In genomic region chr19:37696603-37697334, GRCm38 (mm10) we compare ENCODE assay signal across 11 mouse cellular contexts. TPM values are rescaled to one million over a fixed set of nuclear protein-coding genes. Genes with fewer than 3 reads are reported as not detected.
DNase-seq lines count a peak whose midpoint lies in the region; ATAC-seq and TF ChIP-seq lines count a peak whose summit lies in the region.
"Had no signal": no experiment of that assay in that cellular context is flagged by ENCODE, and none has a peak within 500 bp of the region (broad histone marks: within the 10 kb centered on the region; RNA-seq: fewer than 3 reads in every experiment).

No protein-coding gene starts in this region.

- 3% methylated on average over 22 of the region's 22 CpGs for WGBS in liver, adult 2 months
- WGBS in forebrain, embryonic 13.5 days = 3% methylated on average over 22 of the region's 22 CpGs
- WGBS in limb, embryonic 15.5 days = 3% methylated on average over 22 of the region's 22 CpGs
- WGBS in stomach, embryonic 14.5 days = 4% methylated on average over 22 of the region's 22 CpGs

- peak overlapping the region; percentile 86 for H3K27ac ChIP-seq in liver, adult 2 months (replicated peaks; ENCODE audit: insufficient read depth, low read depth, low read length)
- H3K27ac ChIP-seq in forebrain, embryonic 13.5 days = no peak overlapping the region
- no peak overlapping the region for H3K27ac ChIP-seq in limb, embryonic 15.5 days
- no peak overlapping the region for H3K27ac ChIP-seq in stomach, embryonic 14.5 days (ENCODE audit: low read length)

- ATAC-seq in forebrain, embryonic 13.5 days = no peak
- ATAC-seq in limb, embryonic 15.5 days (ENCODE audit: insufficient number of reproducible peaks, low FRiP score, low TSS enrichment, low read depth) = no peak
- ATAC-seq in stomach, embryonic 14.5 days (ENCODE audit: insufficient number of reproducible peaks, insufficient read depth, low FRiP score, low read depth) = no peak
- ATAC-seq in erythroblast, adult 5-6 weeks (replicated peaks; ENCODE audit: low FRiP score, poor library complexity, severe bottlenecking) = no peak

- DNase-seq in liver, adult 2 months (ENCODE audit: extremely low read depth, low read depth, low spot score) = no peak
- no peak for DNase-seq in liver
- no peak for DNase-seq in adrenal gland, adult 2 months
- no peak for DNase-seq in cerebellum, adult 18-20 months
- DNase-seq: cerebellum, adult 11 months; lung, postnatal 14 days had no signal

- peaks cover 3% of the 10 kb centered on the region; the same call in 1 of the 2 replicates for H3K36me3 ChIP-seq in liver, adult 2 months (ENCODE audit: control insufficient read depth, insufficient read depth, low read length)
- no peaks in the 10 kb centered on the region for H3K36me3 ChIP-seq in forebrain, embryonic 13.5 days (ENCODE audit: poor library complexity, severe bottlenecking)
- no peaks in the 10 kb centered on the region for H3K36me3 ChIP-seq in limb, embryonic 15.5 days
- no peaks in the 10 kb centered on the region for H3K36me3 ChIP-seq in stomach, embryonic 14.5 days (ENCODE audit: control insufficient read depth, insufficient read depth, low read length)

- TF ChIP-seq CTCF in liver, adult 2 months (IDR thresholded peaks at IDR 0.05; ENCODE audit: low read depth, low read length) = no peak

- no peaks in the 10 kb centered on the region for H3K79me2 ChIP-seq in liver, adult 2 months (ENCODE audit: control insufficient read depth, insufficient read depth, low read length)

- peak overlapping the region; percentile 56 for H3K4me2 ChIP-seq in forebrain, embryonic 13.5 days
- peak overlapping the region; percentile 69 for H3K4me2 ChIP-seq in limb, embryonic 15.5 days
- H3K4me2 ChIP-seq in stomach, embryonic 14.5 days (replicated peaks; ENCODE audit: low read depth, low read length) = peak overlapping the region; percentile 48

- H3K9ac ChIP-seq in liver, adult 2 months (ENCODE audit: low read depth, low read length) = peak overlapping the region; percentile 33
- no peak overlapping the region for H3K9ac ChIP-seq in forebrain, embryonic 13.5 days
- H3K9ac ChIP-seq in limb, embryonic 15.5 days = no peak overlapping the region; the same call in 1 of the 2 replicates
- no peak overlapping the region for H3K9ac ChIP-seq in stomach, embryonic 14.5 days (replicated peaks; ENCODE audit: low read depth, low read length)

- peak overlapping the region; percentile 68 for H3K4me3 ChIP-seq in liver, adult 2 months (ENCODE audit: insufficient read depth, low read depth, low read length)
- H3K4me3 ChIP-seq in forebrain, embryonic 13.5 days = peak overlapping the region; percentile 30
- H3K4me3 ChIP-seq in limb, embryonic 15.5 days = peak overlapping the region; percentile 38
- H3K4me3 ChIP-seq in stomach, embryonic 14.5 days (ENCODE audit: low read depth, low read length) = peak overlapping the region; percentile 33; the same call in 1 of the 2 replicates

- H3K4me1 ChIP-seq in liver, adult 2 months (ENCODE audit: control insufficient read depth, insufficient read depth, low read length) = peaks cover 9% of the 10 kb centered on the region; the same call in 1 of the 2 replicates
- peaks cover 40% of the 10 kb centered on the region for H3K4me1 ChIP-seq in forebrain, embryonic 13.5 days
- H3K4me1 ChIP-seq in limb, embryonic 15.5 days = peaks cover 42% of the 10 kb centered on the region
- peaks cover 18% of the 10 kb centered on the region for H3K4me1 ChIP-seq in stomach, embryonic 14.5 days (ENCODE audit: control insufficient read depth, insufficient read depth, low read length)

- H3K27me3 ChIP-seq in liver, adult 2 months (ENCODE audit: control insufficient read depth, insufficient read depth, low read length) = no peaks in the 10 kb centered on the region
- peaks cover 99% of the 10 kb centered on the region for H3K27me3 ChIP-seq in forebrain, embryonic 13.5 days
- H3K27me3 ChIP-seq in limb, embryonic 15.5 days = peaks cover 98% of the 10 kb centered on the region
- peaks cover 91% of the 10 kb centered on the region for H3K27me3 ChIP-seq in stomach, embryonic 14.5 days (ENCODE audit: control insufficient read depth, insufficient read depth, low read length)

- no peak for TF ChIP-seq POLR2A in liver, adult 2 months (IDR thresholded peaks at IDR 0.05; ENCODE audit: extremely low read depth, insufficient read depth, low read length)

- H3K9me3 ChIP-seq in forebrain, embryonic 13.5 days (replicated peaks) = no peaks in the 10 kb centered on the region
- no peaks in the 10 kb centered on the region for H3K9me3 ChIP-seq in limb, embryonic 15.5 days
- no peaks in the 10 kb centered on the region for H3K9me3 ChIP-seq in stomach, embryonic 14.5 days (ENCODE audit: control insufficient read depth, low read depth, low read length)

RNA-seq across cellular contexts. Expression of gene Cyp26a1, which starts 0.8 kb away (rescaled TPM):
- 35.5 and 37.2 TPM in 2 replicates for total RNA-seq in liver, adult 2 months (2014; rRNA removed)
- 8.8 and 229 TPM in 2 replicates for polyA plus RNA-seq in liver, adult 2 months (2012; rRNA removed)
- 0.15 TPM in 1 of 2 replicates, not detected in the other for polyA plus RNA-seq in forebrain, embryonic 13.5 days (2015; fragmentation: Nextera tagmentation; extraction: Ambion mirVana)
- 1.7 and 1.8 TPM in 2 replicates for polyA plus RNA-seq in limb, embryonic 15.5 days (2015; fragmentation: Nextera tagmentation; extraction: Ambion mirVana)
- 9.9 and 12.9 TPM in 2 replicates for polyA plus RNA-seq in stomach, embryonic 14.5 days (2014; fragmentation: Nextera tagmentation; extraction: Ambion mirVana)
- total RNA-seq in adrenal gland, adult 2 months (2021) = under 1 TPM in 1 of 2 experiments, not detected in 1; 0.14 TPM
- not detected in 2 replicates for polyA plus RNA-seq in adrenal gland, adult 2 months (2012; rRNA removed)
- total RNA-seq in erythroblast, adult 5-6 weeks (2015; ENCODE audit: low replicate concordance) = not detected in 2 replicates
- not detected in 2 replicates for total RNA-seq in erythroblast, adult 5-6 weeks (2017; ENCODE audit: low replicate concordance)
- total RNA-seq: MEL had no signal

RNA-seq across cellular contexts. Expression of gene Cyp26c1, which starts 11.4 kb away (rescaled TPM):
- total RNA-seq in liver, adult 2 months (2014; rRNA removed) = 0.09 TPM in 1 of 2 replicates, not detected in the other
- polyA plus RNA-seq in liver, adult 2 months (2012; rRNA removed) = 0.05 and 0.06 TPM in 2 replicates
- not detected in 2 replicates for polyA plus RNA-seq in forebrain, embryonic 13.5 days (2015; fragmentation: Nextera tagmentation; extraction: Ambion mirVana)
- polyA plus RNA-seq in limb, embryonic 15.5 days (2015; fragmentation: Nextera tagmentation; extraction: Ambion mirVana) = not detected in 2 replicates
- 0.14 TPM in 1 of 2 replicates, not detected in the other for polyA plus RNA-seq in stomach, embryonic 14.5 days (2014; fragmentation: Nextera tagmentation; extraction: Ambion mirVana)
- total RNA-seq in adrenal gland, adult 2 months (2021) = not detected
- polyA plus RNA-seq in adrenal gland, adult 2 months (2012; rRNA removed) = not detected in 2 replicates
- total RNA-seq in erythroblast, adult 5-6 weeks (2015; ENCODE audit: low replicate concordance) = not detected in 2 replicates
- total RNA-seq in erythroblast, adult 5-6 weeks (2017; ENCODE audit: low replicate concordance) = not detected in 2 replicates
